Mouse (Mus musculus): ENCODE measurements around the gene Tmprss11b. TPM values are rescaled to one million over a fixed set of nuclear protein-coding genes. Genes with fewer than 3 reads are reported as not detected.

Tmprss11b gene
- not detected for total RNA-seq (2021)
- long read RNA-seq, experiment 1: 0 reads
- long read RNA-seq, experiment 2: 0 reads

- no peak for DNase-seq
These were observed at the start of gene Tmprss11b for GRCm38 (mm10) chr5:86676262-86676661. TSS of gene Tmprss11b (minus strand) at chr5:86676362.

- no peak for DNase-seq
These were observed 48.9 kb upstream of the Tmprss11b start for GRCm38 (mm10) chr5:86725021-86725420.

GRCm38 (mm10) chr5:86722820-86723460, 46.8 kb upstream of the Tmprss11b start:
- DNase-seq: no peak

- DNase-seq: no peak
These were observed 38.8 kb upstream of the Tmprss11b start for GRCm38 (mm10) chr5:86714967-86715366.

- DNase-seq: no peak
These were observed 28.8 kb upstream of the Tmprss11b start for GRCm38 (mm10) chr5:86704923-86705322.

GRCm38 (mm10) chr5:86684667-86685066, 8.5 kb upstream of the Tmprss11b start:
- DNase-seq: peak; percentile 63

- peak; percentile 7 for DNase-seq
These were observed 27.0 kb downstream of the Tmprss11b start for GRCm38 (mm10) chr5:86649185-86649584.

GRCm38 (mm10) chr5:86640795-86641194, 35.4 kb downstream of the Tmprss11b start:
- DNase-seq: no peak

GRCm38 (mm10) chr5:86632324-86632723, 43.8 kb downstream of the Tmprss11b start, which contains the start of gene Tmprss11f:
TSS of gene Tmprss11f (minus strand) at chr5:86632424.
- DNase-seq: no peak

- DNase-seq: no peak
These were observed 45.5 kb downstream of the Tmprss11b start for GRCm38 (mm10) chr5:86630700-86631099.

GRCm38 (mm10) chr5:86621778-86622177, 54.4 kb downstream of the Tmprss11b start:
- no peak for DNase-seq

Other genes starting within 250 kb of the Tmprss11b start
- gene Tmprss11a, start 207.4 kb downstream of the Tmprss11b start, total RNA-seq (2021): not detected
- gene Tmprss11g, start 157.8 kb downstream of the Tmprss11b start, total RNA-seq (2021): not detected
- gene Tmprss11f, start 43.9 kb downstream of the Tmprss11b start, total RNA-seq (2021): not detected
- gene Tmprss11e, start 69.5 kb upstream of the Tmprss11b start, total RNA-seq (2021): not detected
- gene Ythdc1, start 127.9 kb upstream of the Tmprss11b start, total RNA-seq (2021): 10 to 100 TPM; 31.1 to 36.2 TPM
- under 1 TPM in 1 of 2 experiments, not detected in 1; 0.11 TPM for gene Ugt2b34, start 230.6 kb upstream of the Tmprss11b start, total RNA-seq (2021)